Mouse (Mus musculus) splenic B cell, adult 2 months (primary cell): ENCODE measurements around the gene Ubald2.

ENCODE experiments used
- DNase-seq: peaks from one replicate; pipeline ENCODE4 v3.0.0-alpha.2; 2011; ENCODE audit warnings: low read depth, low spot score
- H3K27me3 ChIP-seq: 2 replicates; pipeline ENCODE4 v1.6.1; 2012; ENCODE audit warnings: mild to moderate bottlenecking, low read length, moderate library complexity, mixed read lengths; ENCODE audit not compliant: control insufficient read depth, poor library complexity, insufficient read depth, severe bottlenecking
- H3K36me3 ChIP-seq: 2 replicates; pipeline ENCODE4 v1.6.1; 2012; ENCODE audit warnings: mild to moderate bottlenecking, low read length, moderate library complexity, mixed read lengths; ENCODE audit not compliant: control insufficient read depth, poor library complexity, insufficient read depth, severe bottlenecking

Ubald2 gene

DNA sequence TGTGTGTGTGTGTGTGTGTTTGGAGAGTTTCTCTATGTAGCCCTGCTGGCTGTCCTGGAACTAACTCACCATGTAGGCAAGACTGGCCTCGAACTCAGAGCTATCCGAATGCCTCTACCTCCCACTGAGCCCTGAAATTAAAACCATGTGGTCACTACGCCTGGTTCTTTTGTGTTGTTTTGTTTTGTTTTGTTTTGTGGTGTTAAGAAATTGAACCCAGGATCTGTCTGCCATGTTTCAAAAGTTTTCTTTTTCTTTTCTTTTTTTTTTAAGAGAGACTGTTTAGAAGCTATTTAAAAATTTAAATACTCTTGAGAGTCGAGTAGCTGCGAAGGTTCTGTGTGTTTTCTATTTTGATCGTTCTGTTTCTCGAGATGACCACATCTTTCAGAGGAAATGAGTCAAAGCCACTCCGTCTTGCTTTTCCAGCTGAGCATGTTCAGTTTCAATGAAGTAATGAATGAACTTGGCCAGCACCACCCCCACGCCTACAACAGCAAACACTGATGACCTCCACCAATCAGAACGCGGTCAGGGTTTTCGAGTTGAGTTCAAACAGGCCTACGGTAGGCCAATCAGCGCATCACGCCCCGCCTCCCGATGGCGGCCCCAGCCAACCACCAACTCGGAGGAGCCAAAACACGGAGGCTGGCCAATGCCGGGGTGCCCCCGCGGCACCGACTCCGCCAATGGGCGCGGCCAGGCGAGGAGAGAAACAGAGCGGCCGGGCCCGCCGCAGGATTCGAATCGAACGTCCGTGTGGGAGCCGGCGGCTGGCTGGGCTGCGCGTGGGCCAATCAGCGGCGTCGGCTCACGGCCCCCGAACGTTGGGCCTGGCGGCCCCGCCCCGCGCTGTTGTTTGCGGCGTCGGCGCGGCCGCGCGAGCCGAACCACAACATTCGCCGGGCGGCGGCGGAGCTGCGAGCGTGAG lies at the start of gene Ubald2:
Gene Ubald2 (plus strand): TSS at position 739 of the 931 bp plus-strand sequence.
- 0 out of 2 replicates have a peak, but pooled peaks cover 4% of the 10 kb centered on the region for H3K36me3 ChIP-seq
- H3K27me3 ChIP-seq: no peaks in the 10 kb centered on the region
- peak; percentile 99 for DNase-seq

DNA sequence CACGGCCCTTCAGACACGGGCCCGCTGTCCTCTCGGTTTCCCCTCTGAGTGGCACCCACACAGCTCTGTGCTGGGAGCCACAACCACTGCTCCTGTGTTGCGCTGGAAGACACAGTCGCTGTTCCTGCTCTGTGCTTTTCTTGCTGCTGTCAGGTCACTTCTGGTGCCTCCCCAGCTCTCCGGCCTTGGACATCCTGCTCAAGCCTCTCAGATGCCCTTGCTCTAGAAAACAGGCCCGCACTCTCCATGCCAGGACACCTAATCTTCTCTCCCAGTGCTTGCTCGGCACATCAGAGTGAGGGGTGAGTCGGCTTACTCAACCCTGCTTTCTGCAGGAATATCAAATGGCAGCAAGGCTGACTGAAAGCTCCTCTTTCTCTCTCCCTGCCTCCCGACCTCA lies 49.7 kb upstream of the Ubald2 start:
- no peaks in the 10 kb centered on the region for H3K27me3 ChIP-seq
- H3K36me3 ChIP-seq: no peaks in the 10 kb centered on the region; the same call in 1 of the 2 replicates
- DNase-seq: no peak

DNA sequence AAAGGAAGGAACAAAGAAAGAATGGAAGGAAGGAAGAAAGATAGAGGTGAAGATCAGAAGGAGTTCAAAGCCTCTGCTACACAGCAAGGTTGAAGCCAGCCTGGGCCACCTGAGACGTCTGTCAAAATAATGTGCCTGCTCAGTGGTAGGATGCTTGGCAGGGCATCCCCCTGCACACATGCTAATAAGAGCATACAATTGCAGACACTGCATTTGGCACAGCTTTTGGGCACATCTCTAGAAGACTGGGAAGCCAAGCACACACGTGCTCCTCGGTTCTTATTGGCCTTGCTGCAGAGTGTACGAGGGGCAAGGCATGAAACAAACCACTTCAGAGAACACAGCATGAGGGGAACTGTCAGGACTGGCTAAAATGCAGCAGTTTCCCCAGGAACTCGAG lies 47.9 kb upstream of the Ubald2 start:
- Histone ChIP-seq H3K36me3 (no peaks in the 10 kb centered on the region; the same call in 1 of the 2 replicates), H3K27me3 (no peaks in the 10 kb centered on the region)
- DNase-seq: no peak

DNA sequence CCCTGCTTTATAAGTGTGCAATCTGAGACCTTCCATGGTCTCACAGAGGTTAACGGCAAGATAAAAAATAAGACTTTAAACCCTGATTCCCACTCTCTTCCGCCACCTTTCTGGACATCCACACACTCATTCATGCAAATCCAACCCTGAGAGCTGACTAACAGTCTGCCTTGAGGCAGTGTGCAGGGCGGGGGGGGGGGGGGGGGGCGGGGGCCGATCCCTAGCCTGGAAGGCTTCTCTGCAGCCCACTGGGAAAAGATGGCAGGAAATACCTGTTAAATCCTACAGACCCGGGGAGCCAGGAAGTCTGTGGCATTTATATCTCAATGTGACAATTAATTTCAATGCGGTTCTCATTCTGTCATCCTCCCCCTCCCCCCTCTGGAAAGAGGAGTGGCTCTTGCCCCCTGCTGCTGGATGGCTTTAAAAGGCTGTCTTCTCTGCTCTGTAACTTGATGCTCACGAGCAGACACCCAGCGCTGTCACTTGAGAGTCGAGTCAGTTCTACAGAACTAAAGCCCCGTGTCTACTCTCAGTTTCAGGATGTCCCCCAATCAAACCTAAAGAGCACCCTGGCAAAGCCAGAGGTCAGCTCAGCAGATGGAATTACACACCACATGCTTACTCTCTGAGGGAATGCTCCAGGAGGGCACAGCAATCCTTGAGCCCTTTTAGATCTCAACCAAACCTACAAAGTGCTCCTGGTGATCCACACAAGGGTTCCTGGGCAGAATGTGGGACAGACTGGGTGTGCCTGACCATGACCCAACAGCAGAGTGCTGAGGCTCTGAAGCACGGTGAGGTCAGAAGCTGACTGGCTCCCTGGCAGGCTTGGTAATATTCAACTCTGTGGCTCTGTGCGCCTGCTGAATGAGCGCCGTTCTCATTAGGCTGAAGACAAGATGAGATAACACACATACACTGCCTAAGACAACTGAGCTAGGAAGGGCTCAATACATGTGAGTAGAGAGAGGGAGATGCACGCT lies 46.5 kb upstream of the Ubald2 start:
- DNase-seq: no peak
- Histone ChIP-seq H3K36me3 (no peaks in the 10 kb centered on the region; the same call in 1 of the 2 replicates), H3K27me3 (no peaks in the 10 kb centered on the region)

DNA sequence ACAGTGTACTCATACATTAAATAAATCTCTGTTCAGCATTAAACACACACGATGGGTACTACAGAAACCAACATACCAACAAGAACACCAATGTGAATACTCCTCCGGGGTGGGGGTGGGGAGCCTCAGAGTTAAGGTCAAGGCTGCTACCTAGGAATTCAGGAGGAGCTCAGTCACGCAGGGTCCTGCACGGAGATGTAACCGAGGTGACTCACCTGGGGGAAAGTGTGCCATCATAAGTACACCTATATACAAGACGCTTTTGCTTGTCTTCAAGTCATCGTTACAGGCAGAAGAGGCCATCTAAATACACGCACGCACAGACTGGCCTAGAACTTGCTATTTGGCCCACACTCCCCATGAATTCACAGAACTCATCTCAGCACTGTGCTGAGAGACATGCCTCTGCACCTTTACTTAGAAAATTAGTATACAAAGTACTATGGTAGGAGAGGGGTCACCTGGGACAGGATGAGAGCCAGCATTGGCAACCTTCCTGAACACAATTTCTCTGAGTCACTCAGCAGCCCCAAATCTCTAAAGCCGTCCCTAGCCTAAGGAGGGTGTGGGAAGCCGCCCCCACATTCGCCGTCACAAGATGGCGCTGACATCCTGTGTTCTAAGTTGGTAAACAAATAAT lies 44.9 kb upstream of the Ubald2 start:
- no peaks in the 10 kb centered on the region for H3K27me3 ChIP-seq
- no peaks in the 10 kb centered on the region for H3K36me3 ChIP-seq
- peak; percentile 74 for DNase-seq

DNA sequence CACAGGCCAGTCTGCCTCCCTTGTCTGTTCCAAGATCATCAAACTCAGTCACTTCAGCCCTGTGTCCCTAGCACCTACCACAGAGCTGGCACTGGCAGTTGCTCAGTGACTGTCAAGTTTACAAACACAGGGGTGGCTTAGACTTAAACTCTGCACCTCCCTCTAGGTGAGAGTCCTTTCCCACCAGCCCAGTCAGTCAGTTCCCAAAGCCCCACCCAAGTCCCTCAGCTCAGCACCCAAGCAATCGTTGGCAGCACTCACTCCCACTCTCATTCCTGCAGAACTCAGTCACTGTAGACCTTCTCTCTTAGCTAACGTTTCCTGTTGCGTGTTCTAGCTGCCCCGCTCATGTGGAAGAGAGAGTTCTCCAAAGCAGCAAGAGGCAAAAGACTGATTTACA lies 39.1 kb upstream of the Ubald2 start:
- H3K36me3 ChIP-seq: peaks cover 6% of the 10 kb centered on the region
- H3K27me3 ChIP-seq: no peaks in the 10 kb centered on the region
- DNase-seq: no peak

DNA sequence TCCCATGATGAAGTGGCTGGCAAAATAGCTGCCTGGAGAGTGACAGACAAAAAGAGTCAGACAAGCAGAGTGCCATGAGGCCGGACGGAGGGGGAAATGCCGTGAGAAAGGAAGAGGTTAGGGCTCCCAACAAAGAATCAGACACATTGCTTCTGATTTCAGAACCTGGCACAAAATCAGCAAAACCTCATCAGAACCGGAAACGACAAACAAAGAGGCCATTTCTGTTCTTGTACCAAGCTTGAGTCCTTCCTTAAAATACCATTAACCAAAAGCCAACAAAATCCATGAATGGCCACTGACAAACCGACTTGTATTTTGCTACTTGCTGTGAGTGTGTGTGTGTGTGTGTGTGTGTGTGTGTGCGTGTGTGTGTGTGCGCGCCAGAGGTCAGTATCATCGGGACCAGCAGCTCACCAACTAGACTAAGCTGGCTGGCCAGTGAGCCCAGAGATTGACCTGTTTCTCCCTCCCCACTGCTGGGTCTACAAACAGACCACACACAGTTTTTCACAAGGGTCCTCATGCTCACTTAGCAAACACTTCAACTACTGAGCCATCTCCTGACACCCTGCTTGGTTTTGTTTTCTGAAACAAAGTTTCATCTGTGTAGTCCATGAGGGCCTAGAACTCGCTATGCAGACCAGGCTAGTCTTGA lies 37.5 kb upstream of the Ubald2 start:
- H3K36me3 ChIP-seq: peaks cover 6% of the 10 kb centered on the region
- H3K27me3 ChIP-seq: no peaks in the 10 kb centered on the region
- DNase-seq: no peak

DNA sequence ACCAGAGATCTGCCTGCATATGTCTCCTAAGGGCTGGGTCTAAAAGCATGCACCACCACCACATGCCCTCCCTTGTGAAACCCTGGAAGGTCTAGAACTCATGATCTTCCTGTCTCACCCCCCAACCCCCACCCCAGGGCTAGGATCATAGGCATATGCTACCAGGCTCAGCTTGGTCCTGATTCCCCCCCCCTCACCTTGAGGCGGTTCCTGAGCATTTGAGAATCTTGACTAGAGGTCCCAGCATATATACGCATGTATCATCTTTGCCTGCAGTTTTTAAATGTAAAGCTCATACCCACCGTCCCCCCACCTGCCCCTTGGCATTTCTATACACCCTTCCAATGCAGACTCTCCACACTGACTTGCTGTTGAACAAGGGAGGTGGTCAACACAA lies 37.0 kb upstream of the Ubald2 start:
- peaks cover 6% of the 10 kb centered on the region for H3K36me3 ChIP-seq
- H3K27me3 ChIP-seq: no peaks in the 10 kb centered on the region
- DNase-seq: no peak

DNA sequence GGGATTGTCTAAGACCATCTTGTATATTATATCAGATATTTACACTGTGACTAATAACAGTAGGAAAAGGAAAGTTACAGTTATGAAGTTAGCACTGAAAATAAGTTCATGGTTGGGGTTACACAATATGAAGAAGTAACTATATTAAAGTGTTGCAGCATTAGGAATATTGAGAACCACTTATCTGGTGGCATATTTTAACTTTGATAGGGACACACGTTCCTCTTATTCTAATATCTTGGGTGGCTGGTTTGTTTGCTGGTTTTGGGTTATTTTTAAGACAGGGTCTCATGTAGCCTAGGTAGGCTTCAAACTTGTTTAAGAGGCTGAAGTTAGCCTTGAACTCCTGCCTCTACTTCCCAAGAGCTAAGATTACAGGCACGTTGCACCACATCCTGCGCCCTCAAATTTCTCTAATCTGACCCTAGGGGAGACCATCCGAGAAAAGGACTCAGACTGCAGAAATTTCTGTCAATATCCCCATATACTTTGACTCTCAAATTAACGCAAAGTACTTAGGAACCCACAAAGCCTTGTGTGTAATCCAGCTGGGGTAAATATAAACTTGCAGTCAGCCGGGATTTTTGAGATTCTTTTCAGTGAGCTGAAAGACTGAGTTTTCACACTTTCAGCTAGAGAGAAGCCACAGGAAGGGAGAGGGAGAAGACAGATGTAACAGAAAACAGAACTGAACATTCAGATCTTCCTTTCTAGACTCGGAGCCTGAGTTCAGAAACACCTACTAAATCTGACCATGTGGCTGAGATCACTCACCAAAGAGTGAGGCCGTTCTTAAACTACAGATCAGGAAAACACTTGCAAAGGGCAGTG lies 36.2 kb upstream of the Ubald2 start:
- no peak for DNase-seq
- H3K27me3 ChIP-seq: no peaks in the 10 kb centered on the region
- peaks cover 6% of the 10 kb centered on the region for H3K36me3 ChIP-seq

DNA sequence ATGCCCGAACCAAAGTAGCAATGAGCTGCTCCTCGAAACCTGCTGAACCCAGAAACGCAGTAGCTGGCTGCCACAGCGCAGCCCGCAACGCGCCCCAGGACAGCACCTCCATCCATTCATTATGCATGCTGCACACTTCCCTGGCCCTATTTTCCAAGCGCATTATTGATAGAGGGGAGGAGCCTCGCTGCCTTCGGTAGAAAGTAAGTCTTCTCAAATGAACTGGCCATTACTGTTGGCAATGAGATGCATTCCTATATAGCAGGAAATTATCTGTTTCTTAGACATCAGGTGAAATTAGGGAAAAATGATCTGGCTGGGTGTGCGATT lies 35.6 kb upstream of the Ubald2 start:
- peaks cover 6% of the 10 kb centered on the region for H3K36me3 ChIP-seq
- H3K27me3 ChIP-seq: no peaks in the 10 kb centered on the region
- no peak for DNase-seq

DNA sequence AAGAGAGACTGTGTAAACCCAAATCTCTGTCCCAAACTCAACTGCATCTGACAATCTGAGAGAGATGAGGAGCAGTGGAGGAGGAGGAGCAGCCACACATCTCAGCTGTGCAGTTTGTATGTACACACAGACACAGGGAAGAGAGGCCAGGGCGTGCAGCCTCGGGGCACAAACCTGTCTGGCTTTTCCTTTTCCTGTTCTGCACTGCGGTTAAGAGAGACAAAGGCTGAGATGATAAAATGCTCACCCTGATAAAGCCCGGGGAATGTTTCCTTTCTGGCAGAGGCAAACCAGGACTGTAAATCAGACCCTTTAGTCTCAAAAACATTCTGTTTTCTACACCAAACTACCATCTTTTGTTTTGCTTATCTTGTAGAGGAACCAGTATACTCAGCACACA lies 33.3 kb upstream of the Ubald2 start:
- no peaks in the 10 kb centered on the region for H3K27me3 ChIP-seq
- no peak for DNase-seq
- no peaks in the 10 kb centered on the region for H3K36me3 ChIP-seq

DNA sequence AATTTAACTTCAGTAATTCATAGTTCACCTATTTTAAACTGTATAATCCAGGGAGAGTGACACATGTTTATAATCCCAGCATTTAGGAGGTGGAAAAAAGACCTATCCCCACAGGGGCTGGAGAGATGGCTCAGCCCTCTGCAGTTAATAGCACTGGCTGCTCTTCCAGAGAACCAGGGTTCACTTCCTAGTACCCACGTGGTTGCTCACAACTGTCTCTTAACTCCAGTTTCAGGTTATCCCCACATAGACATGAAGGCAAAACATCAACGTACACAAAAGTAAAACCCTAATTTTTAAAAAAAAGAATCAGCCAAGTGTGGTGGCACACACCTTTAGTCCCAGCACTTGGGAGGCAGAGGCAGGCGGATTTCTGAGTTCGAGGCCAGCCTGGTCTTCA lies 28.3 kb upstream of the Ubald2 start:
- peak; percentile 25 for DNase-seq
- Histone ChIP-seq H3K27me3 (no peaks in the 10 kb centered on the region), H3K36me3 (no peaks in the 10 kb centered on the region)

DNA sequence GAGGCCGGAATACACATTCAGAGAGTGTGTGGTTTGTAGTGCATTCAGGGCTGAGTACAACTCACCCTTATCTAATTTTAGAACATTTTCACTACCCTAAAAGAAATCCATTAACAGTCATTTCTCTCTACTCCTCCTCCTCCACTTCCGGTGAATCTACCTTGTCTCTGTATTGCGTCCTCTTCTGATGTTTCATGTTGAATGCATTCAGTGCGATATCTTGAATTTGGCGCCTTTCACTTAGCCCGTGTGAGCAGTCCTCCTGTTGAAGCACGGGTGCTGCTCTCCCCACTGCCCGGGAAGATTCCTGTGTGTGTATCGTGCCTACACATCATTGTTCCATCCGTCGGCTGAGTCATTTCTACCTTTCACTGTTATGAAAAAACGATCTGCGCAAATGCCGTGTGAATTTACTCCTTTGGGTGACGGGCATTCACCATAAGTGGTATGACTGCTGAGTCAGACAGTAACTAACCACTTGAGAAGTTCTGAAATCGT lies 27.6 kb upstream of the Ubald2 start:
- Histone ChIP-seq H3K36me3 (no peaks in the 10 kb centered on the region), H3K27me3 (no peaks in the 10 kb centered on the region)
- peak; percentile 79 for DNase-seq
